Mouse (Mus musculus) CH12.LX (cell line): ENCODE results near the gene Rnf38.

Experiments used
- BHLHE40 ChIP-seq: IDR thresholded peaks from 2 replicates; pipeline ENCODE4 v1.6.1; 2011; ENCODE audit warnings: mild to moderate bottlenecking, low read depth, low read length, improper control_type of control experiment
- CTCF ChIP-seq, 2 experiments: IDR thresholded peaks in 1 of 2; conservative IDR thresholded peaks in 1 of 2; 2 replicates each; pipeline ENCODE4 v1.5.1; 2011 to 2012; ENCODE audit warnings: low read depth in 2 of 2, low read length in 2 of 2, improper control_type of control experiment in 1 of 2, inconsistent platforms in 1 of 2, mild to moderate bottlenecking in 1 of 2, moderate library complexity in 1 of 2
- EP300 ChIP-seq: IDR thresholded peaks from 2 replicates; pipeline ENCODE4 v1.6.1; 2011; ENCODE audit warnings: low read length, improper control_type of control experiment
- GABPA ChIP-seq: IDR thresholded peaks from 2 replicates; pipeline ENCODE4 v1.6.1; 2012; ENCODE audit warnings: low read depth, low read length, improper control_type of control experiment, inconsistent platforms; ENCODE audit not compliant: insufficient replicate concordance
- JUND ChIP-seq: conservative IDR thresholded peaks from 2 replicates; pipeline ENCODE4 v1.6.1; 2011; ENCODE audit warnings: low read depth, low read length, improper control_type of control experiment
- MAX ChIP-seq: IDR thresholded peaks from 2 replicates; pipeline ENCODE4 v1.6.1; 2011; ENCODE audit warnings: low read length, improper control_type of control experiment
- MYC ChIP-seq: IDR thresholded peaks from 2 replicates; pipeline ENCODE4 v1.6.1; 2011; ENCODE audit warnings: low read depth, mild to moderate bottlenecking, improper control_type of control experiment, low read length
- POLR2AphosphoS2 ChIP-seq: IDR thresholded peaks from 2 replicates; pipeline ENCODE4 v1.6.1; 2011; ENCODE audit warnings: low read depth, low read length, improper control_type of control experiment
- UBTF ChIP-seq: IDR thresholded peaks from 2 replicates; pipeline ENCODE4 v1.6.1; 2012; ENCODE audit warnings: low read depth, mild to moderate bottlenecking, inconsistent platforms, low read length, improper control_type of control experiment, moderate library complexity
- ZNF384 ChIP-seq: IDR thresholded peaks from 2 replicates; pipeline ENCODE4 v1.6.1; 2012; ENCODE audit warnings: low read depth, low read length, improper control_type of control experiment, inconsistent platforms

- TF ChIP-seq ZNF384 (no peak), MYC (no peak), JUND (no peak), EP300 (no peak), CTCF (conservative IDR thresholded peaks at IDR 0.05 in 1 of 2, IDR thresholded peaks at IDR 0.05 in 1 of 2; ENCODE audit: low read depth in 2 of 2, low read length in 2 of 2) (no peak), MAX (no peak), POLR2AphosphoS2 (no peak), UBTF (no peak), BHLHE40 (no peak), GABPA (no peak)
Measured at GRCm38 (mm10) chr4:44092359-44092758, 141.2 kb downstream of the Rnf38 start.
